Mouse (Mus musculus): ENCODE measurements around the gene Ccdc30.

Ccdc30 gene

GRCm38 (mm10) chr4:119412791-119413190 is 2.5 kb downstream of the Ccdc30 start:
- DNase-seq: no peak

DNA sequence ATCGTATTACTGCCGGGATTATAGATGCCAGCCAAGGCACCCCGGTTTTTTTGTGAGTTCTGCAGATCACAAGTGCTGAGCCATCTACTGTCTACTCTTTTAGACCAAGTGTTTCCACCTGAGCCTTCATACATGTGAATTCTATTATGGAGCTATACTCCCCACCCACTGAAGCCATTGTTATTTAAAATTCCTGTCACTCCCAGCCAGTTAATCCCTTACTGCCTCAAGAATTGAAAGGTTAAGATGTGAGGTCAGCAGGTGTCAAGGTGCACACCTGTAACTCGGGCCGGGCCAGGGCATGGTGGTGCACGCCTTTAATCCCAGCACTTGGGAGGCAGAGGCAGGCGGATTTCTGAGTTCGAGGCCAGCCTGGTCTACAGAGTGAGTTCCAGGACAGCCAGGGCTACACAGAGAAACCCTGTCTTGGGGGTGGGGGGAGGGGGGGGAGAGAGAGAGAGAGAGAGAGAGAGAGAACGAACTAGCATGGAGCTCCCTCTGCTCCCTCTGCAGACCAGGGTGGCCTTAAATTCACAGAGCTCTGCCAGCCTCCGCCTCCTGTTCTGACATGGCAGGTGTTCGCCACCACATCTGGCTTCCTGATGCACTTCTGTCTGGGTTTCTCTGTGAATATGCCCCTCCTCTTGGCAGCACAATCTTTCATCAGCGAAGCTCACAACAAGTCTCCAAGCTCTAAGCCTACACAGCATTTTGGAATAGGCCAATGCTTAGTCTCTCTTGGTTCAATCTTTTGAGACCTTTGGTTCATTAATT is 3.3 kb downstream of the Ccdc30 start:
- DNase-seq: no peak

GRCm38 (mm10) chr4:119403431-119403830 is 11.9 kb downstream of the Ccdc30 start:
- no peak for DNase-seq

DNA sequence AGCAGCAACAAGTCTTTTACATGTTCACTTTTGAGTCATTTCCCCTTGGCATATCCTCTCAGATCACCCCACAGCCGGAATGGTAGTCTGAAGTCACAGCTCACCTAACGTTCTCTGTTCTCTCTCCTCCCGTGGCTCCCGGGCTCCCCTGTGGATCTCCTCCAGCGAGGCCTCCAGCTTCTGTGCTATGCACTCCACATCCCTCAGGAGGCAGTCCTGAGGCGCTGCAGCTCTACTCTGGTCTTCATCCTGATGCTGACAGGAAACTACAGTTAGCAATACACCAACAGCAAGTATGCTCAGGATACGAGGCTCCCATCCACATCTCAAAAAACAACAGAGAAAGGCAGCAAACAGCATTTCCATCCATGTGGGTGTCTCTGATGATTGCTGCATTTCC is 14.4 kb downstream of the Ccdc30 start:
- no peak for DNase-seq

- DNase-seq: no peak
Observed at GRCm38 (mm10) chr4:119398751-119399150, 16.6 kb downstream of the Ccdc30 start.

GRCm38 (mm10) chr4:119390369-119390768 is 25.0 kb downstream of the Ccdc30 start:
- DNase-seq: peak; percentile 5 to 59

- DNase-seq: peak; percentile 69 to 74
Observed at GRCm38 (mm10) chr4:119389184-119389583, 26.1 kb downstream of the Ccdc30 start.

DNA sequence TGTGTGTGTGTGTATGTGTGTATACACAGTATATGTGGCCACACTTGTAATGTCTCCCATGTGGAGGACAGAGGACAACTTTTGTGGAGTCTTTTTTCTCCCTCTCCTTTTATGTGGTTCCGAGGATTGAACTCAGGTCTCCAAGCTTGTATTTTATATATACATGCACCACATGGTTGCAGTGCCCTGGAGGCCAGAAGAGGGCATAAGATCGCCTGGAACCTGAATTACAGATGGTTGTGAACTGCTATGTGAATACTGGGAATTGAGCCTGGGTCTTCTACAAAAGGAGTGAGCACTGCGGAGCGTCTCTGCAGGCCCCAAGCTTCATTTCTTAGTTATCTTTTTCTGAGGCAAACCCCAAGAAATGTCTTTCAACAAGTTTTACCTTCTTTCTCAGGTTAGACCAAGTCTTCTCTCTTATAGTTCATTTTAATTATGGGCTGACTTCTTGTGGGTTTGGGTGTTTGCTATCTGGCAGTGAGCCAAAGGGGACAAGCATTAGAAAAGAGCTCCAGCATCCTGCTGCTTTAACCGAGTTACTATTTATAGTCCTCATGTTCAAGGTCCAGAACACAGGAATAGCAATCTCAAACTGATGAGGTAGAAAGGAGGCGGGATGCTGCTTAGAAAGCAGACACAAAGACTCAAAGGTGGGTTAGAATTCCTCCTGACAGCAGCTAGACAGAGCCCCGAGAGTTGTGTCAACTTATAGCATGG is 33.7 kb downstream of the Ccdc30 start:
- DNase-seq: peak; percentile 27 to 49

GRCm38 (mm10) chr4:119369460-119369859 is 45.9 kb downstream of the Ccdc30 start:
- no peak for DNase-seq

DNA sequence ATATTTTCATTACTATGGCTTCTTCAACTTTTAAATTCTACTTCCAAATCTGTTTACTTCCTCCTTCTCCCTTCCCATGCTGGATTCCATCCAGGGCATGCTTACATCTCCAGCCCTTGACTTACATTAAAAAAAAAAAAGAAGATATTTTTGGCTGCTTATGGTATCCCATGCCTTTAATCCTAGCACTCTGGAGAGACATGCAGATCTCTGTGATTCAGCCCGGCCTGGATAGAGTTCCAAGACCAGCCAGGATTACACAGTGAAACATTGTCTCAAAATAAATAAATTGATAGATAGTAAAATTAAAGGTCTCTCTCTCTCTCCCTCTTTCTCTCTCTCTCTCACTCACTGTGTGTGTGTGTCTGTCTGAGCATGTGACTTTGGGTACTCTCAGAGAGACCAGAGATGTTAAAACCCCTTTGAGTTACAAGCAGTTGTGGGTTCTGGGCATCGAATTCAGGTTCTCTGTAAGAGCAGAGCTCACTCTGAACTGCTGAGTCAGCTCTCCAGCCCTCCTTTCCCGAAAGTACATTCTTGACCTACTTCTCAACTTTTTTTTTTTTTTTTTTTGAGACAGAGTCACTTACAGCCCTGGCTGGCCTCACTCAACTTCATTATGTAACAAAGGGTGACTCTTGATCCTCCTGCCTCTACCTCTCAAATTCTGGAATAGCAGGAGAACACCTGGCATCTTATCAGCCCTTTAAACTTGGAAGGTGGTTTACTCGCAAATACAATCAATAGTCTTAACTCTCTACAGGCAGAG is 48.4 kb downstream of the Ccdc30 start:
- DNase-seq: peak; percentile 33 to 39

- DNase-seq: no peak
Observed at GRCm38 (mm10) chr4:119362231-119362630, 53.1 kb downstream of the Ccdc30 start.

DNA sequence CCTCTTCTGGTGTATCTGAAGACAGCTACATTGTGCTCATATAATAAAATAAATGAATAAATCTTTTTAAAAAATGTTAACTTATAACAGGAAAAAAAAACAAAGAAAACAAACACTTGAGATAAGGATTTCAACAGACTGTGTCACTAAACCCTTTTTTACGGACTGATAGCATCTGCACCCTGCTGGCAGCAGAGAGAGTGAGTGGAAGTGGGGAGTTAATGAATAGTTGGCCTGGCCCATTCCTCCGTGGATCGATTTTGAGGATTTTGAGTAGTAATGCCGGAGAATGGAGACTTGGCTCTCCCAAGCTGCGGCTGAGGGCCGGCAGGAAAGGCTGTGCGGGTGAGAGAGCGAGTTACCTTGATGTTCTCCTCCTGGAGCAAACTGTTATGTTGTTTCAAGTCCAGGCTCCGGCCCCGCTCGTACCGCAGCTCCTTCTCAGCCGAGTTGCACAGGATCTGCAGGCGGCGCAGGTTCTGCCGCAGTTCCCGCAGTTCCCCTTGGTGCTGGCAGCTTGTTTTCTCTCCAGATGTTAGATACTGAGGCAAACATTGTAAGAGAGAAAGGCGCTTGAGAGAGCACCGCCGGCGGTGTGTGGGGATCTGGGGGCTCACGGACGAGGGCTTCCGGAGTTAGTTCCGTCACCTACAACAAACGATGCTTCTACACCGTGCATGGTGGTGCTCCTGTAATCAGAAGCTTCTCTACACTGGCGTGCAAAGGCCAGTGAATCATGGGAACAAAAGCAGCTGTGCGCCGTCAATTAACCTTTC is 55.9 kb downstream of the Ccdc30 start:
- DNase-seq: peak; percentile 11 to 47

DNA sequence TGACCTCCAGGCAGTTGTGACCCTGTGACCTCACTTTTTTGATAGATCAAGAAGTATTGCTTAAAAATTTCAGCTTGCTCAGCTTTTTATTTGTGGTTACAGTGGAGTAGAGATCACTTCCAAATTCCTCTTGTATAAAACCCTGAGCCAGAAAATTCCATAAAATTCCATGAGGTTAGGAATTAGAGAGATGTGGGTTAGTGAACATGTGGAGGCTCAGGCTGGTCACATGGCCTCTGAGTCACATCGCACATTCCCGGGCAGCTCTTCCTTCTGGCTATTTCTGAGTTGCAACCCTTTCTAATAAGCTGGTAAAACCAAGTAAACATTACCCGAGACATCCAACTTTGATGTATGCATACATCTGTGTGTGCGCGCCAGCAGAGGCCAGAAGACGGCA is 69.8 kb downstream of the Ccdc30 start:
- no peak for DNase-seq

DNA sequence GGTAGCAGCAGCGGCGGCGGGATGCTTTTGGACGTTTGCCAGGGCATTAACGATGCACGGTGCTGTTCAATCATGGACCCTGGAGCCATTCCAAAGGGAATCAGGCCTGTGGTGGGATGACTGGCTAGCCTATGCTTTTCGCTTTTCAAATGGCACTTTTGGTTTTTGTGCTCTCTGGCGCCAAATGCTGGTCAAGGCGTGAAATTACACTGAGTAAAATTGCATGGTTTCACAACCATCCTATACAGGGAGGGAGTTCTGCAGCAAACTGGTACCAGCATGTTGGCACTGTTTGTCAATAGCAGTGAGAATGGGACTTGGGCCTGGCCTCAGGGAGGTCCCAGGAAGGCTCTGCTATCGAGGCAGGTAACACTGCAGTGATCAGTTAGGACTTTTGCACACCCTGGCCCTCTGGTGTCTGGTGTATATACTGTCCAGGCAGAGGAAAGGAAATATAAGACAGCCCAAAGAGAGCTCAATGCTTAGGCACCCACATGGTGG is 76.4 kb downstream of the Ccdc30 start:
- peak; percentile 18 to 53 for DNase-seq

- DNase-seq: no peak
Observed at GRCm38 (mm10) chr4:119338422-119338821, 76.9 kb downstream of the Ccdc30 start.

DNA sequence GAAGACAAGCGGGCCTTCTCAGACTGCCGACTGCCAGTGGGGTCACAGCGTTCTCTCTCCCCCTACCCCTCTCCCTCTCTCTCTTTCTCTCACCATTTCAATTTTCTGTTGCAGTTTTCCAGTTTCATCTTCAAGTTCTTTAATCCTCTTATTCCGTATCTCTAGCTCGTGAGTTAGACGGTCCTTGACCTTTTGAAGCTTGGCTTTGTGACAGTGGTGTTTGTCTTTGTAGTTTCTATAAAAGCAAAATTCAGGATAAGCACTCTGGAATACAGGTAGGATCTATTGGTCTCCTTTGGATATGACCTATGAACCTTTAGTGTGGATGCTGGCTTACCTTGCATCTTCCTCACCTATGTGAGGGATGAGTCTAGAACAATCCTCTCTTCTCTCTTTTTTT is 81.8 kb downstream of the Ccdc30 start:
- DNase-seq: no peak

DNA sequence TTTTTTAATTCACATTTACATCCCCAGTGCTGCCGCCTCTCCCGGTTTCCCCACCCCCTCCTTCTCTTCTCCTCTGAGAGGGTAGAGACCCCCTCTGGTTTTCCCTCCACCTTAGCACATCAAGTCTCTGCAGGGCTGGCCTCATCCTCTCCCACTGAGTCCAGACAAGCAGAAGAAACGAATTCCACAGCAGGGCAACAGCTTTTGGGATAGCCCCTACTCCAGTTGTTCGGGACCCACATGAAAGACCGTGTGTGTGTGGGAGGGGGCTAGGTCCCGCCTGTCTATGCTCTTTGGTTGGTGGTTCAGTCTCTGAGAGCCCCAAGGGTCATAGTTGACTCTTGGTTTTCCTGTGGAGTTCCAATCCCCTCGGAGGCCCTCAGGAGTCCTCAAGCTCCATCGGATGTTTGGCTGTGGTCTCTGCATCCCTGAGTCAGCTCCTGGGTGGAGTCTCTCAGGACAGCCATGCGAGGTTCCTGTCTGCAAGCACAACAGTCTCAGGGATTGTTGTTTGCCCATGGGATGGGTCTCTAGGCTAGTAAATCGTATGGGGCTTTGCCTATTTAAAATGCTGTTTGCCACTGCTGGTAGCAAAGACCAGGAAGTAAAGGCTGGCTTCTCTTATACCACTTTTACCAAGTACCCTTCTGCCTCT is 94.3 kb downstream of the Ccdc30 start:
- DNase-seq: peak in 1 of 2 experiments; percentile 5

- peak; percentile 97 to 98 for DNase-seq
Observed at GRCm38 (mm10) chr4:119320131-119320830, 95.0 kb downstream of the Ccdc30 start, which contains the start of gene Ppih. TSS of gene Ppih (minus strand) at chr4:119320546.

DNA sequence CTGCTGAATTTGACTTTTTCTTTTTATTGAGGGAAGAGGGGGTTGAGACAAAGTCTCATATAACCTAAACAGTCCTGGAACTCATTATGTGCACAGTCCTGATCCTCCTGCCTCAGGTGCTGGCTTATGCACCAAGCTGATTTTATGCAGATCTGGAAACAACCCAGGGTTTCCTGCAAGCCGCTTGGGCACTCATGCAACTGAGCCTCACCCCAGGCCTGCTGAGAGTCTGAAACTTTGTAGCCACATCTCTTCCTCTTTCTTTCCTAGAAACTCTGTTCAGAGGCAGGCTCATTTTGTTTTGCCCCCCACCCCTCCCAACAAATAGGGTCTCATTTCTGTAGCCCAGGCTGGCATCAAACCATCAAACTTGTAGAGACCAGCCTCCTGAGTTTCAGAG is 101.6 kb downstream of the Ccdc30 start:
- DNase-seq: no peak

DNA sequence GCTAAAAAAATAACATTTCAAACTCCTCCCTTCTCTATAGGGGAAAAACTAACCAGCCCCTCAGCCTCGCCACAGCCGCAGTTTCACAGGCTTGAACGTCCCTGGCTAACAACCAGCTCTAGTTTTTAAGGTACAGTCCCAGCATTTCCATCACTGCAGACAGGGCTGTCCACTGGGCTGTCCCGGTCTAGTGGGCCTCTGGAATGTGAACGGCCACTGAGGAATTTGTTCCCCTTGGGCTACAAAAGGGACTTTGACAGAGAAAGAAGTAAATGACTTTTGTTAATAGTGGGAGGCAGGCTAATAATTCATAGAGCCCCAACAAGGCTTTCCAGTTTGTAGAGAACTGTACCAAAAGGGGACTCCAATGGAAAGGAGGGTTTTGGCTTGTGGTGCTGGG is 109.9 kb downstream of the Ccdc30 start:
- DNase-seq: peak; percentile 73 to 88

- DNase-seq: peak; percentile 20 to 45
Observed at GRCm38 (mm10) chr4:119303291-119303690, 112.0 kb downstream of the Ccdc30 start.

Measured in kidney, postnatal 36 days (tissue).